28 mouse cellular contexts compared by ENCODE assay signal in the genomic region with DNA sequence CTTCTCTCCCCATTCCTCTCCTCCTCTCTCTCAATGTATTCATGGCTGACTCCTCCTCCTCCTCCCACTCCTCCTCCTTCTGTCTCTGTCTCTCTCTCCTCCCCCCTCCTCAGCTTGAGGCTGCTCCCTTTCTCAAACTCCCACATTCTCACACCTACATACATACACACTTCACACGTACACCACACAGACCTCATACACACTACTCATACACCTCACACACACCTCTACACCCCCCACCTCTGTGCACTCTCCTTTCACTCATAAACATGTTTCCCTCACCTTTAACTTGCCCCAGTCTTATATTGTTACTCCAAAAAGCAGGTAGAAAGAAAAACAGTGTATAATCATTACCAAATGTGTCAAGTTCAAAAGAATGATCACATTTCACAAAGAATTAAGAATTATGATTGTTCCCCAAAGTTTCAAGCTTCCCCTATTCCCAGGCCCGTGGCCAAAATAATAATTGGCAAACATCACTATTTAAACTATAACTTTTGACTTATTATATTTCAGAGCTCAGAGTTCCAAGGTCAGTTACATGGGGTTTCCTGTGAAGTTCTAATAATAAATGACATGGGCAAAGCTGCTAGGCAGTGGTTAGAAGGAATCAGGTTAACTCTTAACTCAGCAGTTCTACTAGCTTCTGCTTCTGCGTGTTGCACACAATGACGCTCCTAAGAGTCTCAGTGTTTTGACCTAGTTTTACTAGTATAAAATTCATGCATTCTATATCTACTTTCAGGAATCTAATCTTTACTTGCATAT. TPM values are rescaled to one million over a fixed set of nuclear protein-coding genes. Genes with fewer than 3 reads are reported as not detected.
DNase-seq lines count a peak whose midpoint lies in the region; ATAC-seq and TF ChIP-seq lines count a peak whose summit lies in the region.
"Had no signal": no experiment of that assay in that cellular context is flagged by ENCODE, and none has a peak within 500 bp of the region (broad histone marks: within the 10 kb centered on the region; RNA-seq: fewer than 3 reads in every experiment).

No protein-coding gene starts in this region.

- in situ Hi-C loops in Patski (cut with MboI; ENCODE audit: low pct_unique_long_range_greater_than_20kb) = no loop called here

- no peak for TF ChIP-seq CTCF in Patski (IDR thresholded peaks at IDR 0.05)

- peak; percentile 83 for ATAC-seq in limb, embryonic 13.5 days (ENCODE audit: low FRiP score, low read depth)
- peak; percentile 21 for ATAC-seq in Patski
- ATAC-seq: activated CD4-positive, CD25-positive, alpha-beta regulatory T cell, adult 4 months; forebrain, embryonic 13.5 days; forebrain, embryonic 16.5 days; hindbrain, embryonic 16.5 days had no signal

- POLR2A ChIA-PET in Patski (lab: Charles Lee) = no interaction called here

- no peak overlapping the region for H3K9ac ChIP-seq in limb, embryonic 13.5 days
- H3K9ac ChIP-seq: forebrain, embryonic 13.5 days; hindbrain, embryonic 13.5 days had no signal

- H3K27me3 ChIP-seq in limb, embryonic 13.5 days = no peaks in the 10 kb centered on the region
- H3K27me3 ChIP-seq in limb, embryonic 10.5 days (ENCODE audit: low read depth, poor library complexity, severe bottlenecking) = no peaks in the 10 kb centered on the region
- no peaks in the 10 kb centered on the region for H3K27me3 ChIP-seq in Patski
- H3K27me3 ChIP-seq in hindbrain, embryonic 10.5 days (ENCODE audit: insufficient read depth, poor library complexity, severe bottlenecking) = no peaks in the 10 kb centered on the region
- H3K27me3 ChIP-seq: forebrain, embryonic 13.5 days; hindbrain, embryonic 13.5 days had no signal

- no peak overlapping the region for H3K27ac ChIP-seq in limb, embryonic 13.5 days
- H3K27ac ChIP-seq in limb, embryonic 10.5 days = no peak overlapping the region
- no peak overlapping the region for H3K27ac ChIP-seq in hindbrain, embryonic 10.5 days
- H3K27ac ChIP-seq: forebrain, embryonic 10.5 days; forebrain, embryonic 13.5 days; hindbrain, embryonic 13.5 days had no signal

- H3K4me3 ChIP-seq in limb, embryonic 13.5 days = no peak overlapping the region
- no peak overlapping the region for H3K4me3 ChIP-seq in limb, embryonic 10.5 days
- no peak overlapping the region for H3K4me3 ChIP-seq in hindbrain, embryonic 10.5 days
- H3K4me3 ChIP-seq: forebrain, embryonic 10.5 days; forebrain, embryonic 13.5 days; hindbrain, embryonic 13.5 days had no signal

- CTCF ChIA-PET in Patski (lab: Charles Lee) = interaction anchor here (1.3 kb wide), 1 partner anchor 123 kb away, joined by 3 read pairs; no protein-coding TSS in a partner anchor

- no peak overlapping the region for H3K4me2 ChIP-seq in limb, embryonic 13.5 days (replicated peaks)
- H3K4me2 ChIP-seq: forebrain, embryonic 13.5 days; heart, embryonic 11.5 days; hindbrain, embryonic 13.5 days had no signal

- H3K36me3 ChIP-seq in limb, embryonic 13.5 days = no peaks in the 10 kb centered on the region
- no peaks in the 10 kb centered on the region for H3K36me3 ChIP-seq in limb, embryonic 10.5 days
- no peaks in the 10 kb centered on the region for H3K36me3 ChIP-seq in hindbrain, embryonic 10.5 days
- H3K36me3 ChIP-seq: forebrain, embryonic 10.5 days; hindbrain, embryonic 13.5 days had no signal

- peaks cover 4% of the 10 kb centered on the region; the same call in 1 of the 2 replicates for H3K9me3 ChIP-seq in limb, embryonic 13.5 days
- no peaks in the 10 kb centered on the region for H3K9me3 ChIP-seq in limb, embryonic 10.5 days (replicated peaks)
- 0 out of 2 replicates have a peak, but pooled peaks cover 3% of the 10 kb centered on the region for H3K9me3 ChIP-seq in hindbrain, embryonic 10.5 days
- H3K9me3 ChIP-seq: forebrain, embryonic 10.5 days; forebrain, embryonic 13.5 days; hindbrain, embryonic 13.5 days had no signal

- WGBS in limb, embryonic 13.5 days = 50% methylated on average over 4 of the region's 4 CpGs
- WGBS in limb, embryonic 10.5 days = 73% methylated on average over 4 of the region's 4 CpGs
- WGBS in hindbrain, embryonic 10.5 days = 76% methylated on average over 4 of the region's 4 CpGs

- no peaks in the 10 kb centered on the region for H3K4me1 ChIP-seq in limb, embryonic 13.5 days
- no peaks in the 10 kb centered on the region for H3K4me1 ChIP-seq in limb, embryonic 10.5 days
- H3K4me1 ChIP-seq in hindbrain, embryonic 10.5 days (replicated peaks) = no peaks in the 10 kb centered on the region
- H3K4me1 ChIP-seq: forebrain, embryonic 10.5 days; forebrain, embryonic 13.5 days; hindbrain, embryonic 13.5 days had no signal

- peak; percentile 79 for DNase-seq in kidney, adult 9 months
- no peak for DNase-seq in kidney, postnatal 14 days
- DNase-seq in limb, embryonic 10.5 days (ENCODE audit: low spot score) = no peak
- no peak for DNase-seq in Patski (ENCODE audit: low read depth, low spot score)
- DNase-seq in embryo, embryonic 11 days = no peak
- no peak for DNase-seq in hindbrain, embryonic 10.5 days (ENCODE audit: low spot score)
- DNase-seq: adrenal gland, adult 8-10 months; adrenal gland, postnatal 25 days; B cell, adult 2 months; cerebellum, adult 11-12 months; cerebellum, adult 8-10 months; cerebellum, postnatal 10 days; cerebellum, postnatal 36 days; gastrocnemius, postnatal 10 days; heart, adult 11 months had no signal

RNA-seq across cellular contexts. Expression of gene Vmn1r4, which starts 8.0 kb away (rescaled TPM):
- 0.11 and 0.24 TPM in 2 replicates for polyA plus RNA-seq in limb, embryonic 13.5 days (2015; fragmentation: Nextera tagmentation; extraction: Ambion mirVana)
- polyA plus RNA-seq in limb, embryonic 10.5 days (2016; fragmentation: Nextera tagmentation; extraction: Ambion mirVana) = 0.31 TPM in 1 of 2 replicates, not detected in the other
- 0.10 TPM for polyA plus RNA-seq in Patski (2021)
- 0.27 and 0.47 TPM in 2 replicates for polyA plus RNA-seq in hindbrain, embryonic 10.5 days (2016; fragmentation: Nextera tagmentation; extraction: Ambion mirVana)
- polyA plus RNA-seq: activated CD4-positive, CD25-positive, alpha-beta regulatory T cell, adult 4 months had no signal

RNA-seq across cellular contexts. Expression of gene Nt5c3, which starts 8.1 kb away (rescaled TPM):
- 63.0 and 67.0 TPM in 2 replicates for polyA plus RNA-seq in limb, embryonic 13.5 days (2015; fragmentation: Nextera tagmentation; extraction: Ambion mirVana)
- polyA plus RNA-seq in limb, embryonic 10.5 days (2016; fragmentation: Nextera tagmentation; extraction: Ambion mirVana) = 54.1 and 61.5 TPM in 2 replicates
- 37.3 TPM for polyA plus RNA-seq in Patski (2021)
- polyA plus RNA-seq in hindbrain, embryonic 10.5 days (2016; fragmentation: Nextera tagmentation; extraction: Ambion mirVana) = 66.4 and 73.5 TPM in 2 replicates

RNA-seq across cellular contexts. Expression of gene Vmn1r5, which starts 38.2 kb away (rescaled TPM):
- polyA plus RNA-seq in limb, embryonic 13.5 days (2015; fragmentation: Nextera tagmentation; extraction: Ambion mirVana) = not detected in 2 replicates
- polyA plus RNA-seq in limb, embryonic 10.5 days (2016; fragmentation: Nextera tagmentation; extraction: Ambion mirVana) = not detected in 2 replicates
- polyA plus RNA-seq in Patski (2021) = not detected
- not detected in 2 replicates for polyA plus RNA-seq in hindbrain, embryonic 10.5 days (2016; fragmentation: Nextera tagmentation; extraction: Ambion mirVana)
- polyA plus RNA-seq: activated CD4-positive, CD25-positive, alpha-beta regulatory T cell, adult 4 months; brain, embryonic 14.5 days; cortical plate, adult 2 months; embryonic facial prominence, embryonic 14.5 days; forebrain, embryonic 10.5 days; forebrain, embryonic 13.5 days; forebrain, embryonic 16.5 days; heart, embryonic 11.5 days; heart, embryonic 14.5 days; heart, postnatal 0 days; hindbrain, embryonic 13.5 days; hindbrain, embryonic 16.5 days had no signal
